11 mouse cellular contexts compared by ENCODE assay signal in the genomic region with DNA sequence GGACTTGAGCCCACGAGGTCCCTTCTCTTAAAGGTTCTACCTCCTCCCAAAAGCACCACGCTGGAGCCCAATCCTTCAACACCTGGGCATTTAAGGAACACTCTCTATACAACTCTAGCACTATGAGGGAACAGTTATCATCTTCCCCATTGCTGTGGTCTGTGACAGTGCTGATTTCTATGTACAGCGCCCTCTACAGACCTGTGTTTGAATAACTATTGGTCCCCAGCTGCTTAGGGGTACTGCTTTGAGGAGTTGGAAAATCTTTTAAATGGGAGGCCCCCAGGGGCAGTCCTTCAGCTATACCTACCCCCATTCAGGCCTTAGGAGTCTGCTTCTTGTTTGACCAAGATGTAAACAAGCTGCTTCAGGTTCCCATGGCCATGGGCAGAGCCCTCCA. TPM values are rescaled to one million over a fixed set of nuclear protein-coding genes. Genes with fewer than 3 reads are reported as not detected.
DNase-seq lines count a peak whose midpoint lies in the region; ATAC-seq and TF ChIP-seq lines count a peak whose summit lies in the region.
"Had no signal": no experiment of that assay in that cellular context is flagged by ENCODE, and none has a peak within 500 bp of the region (broad histone marks: within the 10 kb centered on the region; RNA-seq: fewer than 3 reads in every experiment).

No protein-coding gene starts in this region.

- H3K9me3 ChIP-seq in hindbrain, embryonic 15.5 days, result no peaks in the 10 kb centered on the region
- H3K9me3 ChIP-seq in hindbrain, embryonic 13.5 days, result no peaks in the 10 kb centered on the region
- no peaks in the 10 kb centered on the region for H3K9me3 ChIP-seq in limb, embryonic 14.5 days (ENCODE audit: control insufficient read depth, low read length)

- H3K36me3 ChIP-seq in hindbrain, embryonic 15.5 days, result no peaks in the 10 kb centered on the region
- no peaks in the 10 kb centered on the region for H3K36me3 ChIP-seq in hindbrain, embryonic 13.5 days
- H3K36me3 ChIP-seq in limb, embryonic 14.5 days (ENCODE audit: control insufficient read depth, insufficient read depth, low read length), result no peaks in the 10 kb centered on the region

- H3K4me2 ChIP-seq in hindbrain, embryonic 15.5 days, result no peak overlapping the region
- H3K4me2 ChIP-seq in hindbrain, embryonic 13.5 days, result no peak overlapping the region
- H3K4me2 ChIP-seq in limb, embryonic 14.5 days (replicated peaks; ENCODE audit: low read depth, low read length, severe bottlenecking), result no peak overlapping the region
- H3K4me2 ChIP-seq: hindbrain, embryonic 14.5 days had no signal

- H3K27me3 ChIP-seq in hindbrain, embryonic 15.5 days, result no peaks in the 10 kb centered on the region
- H3K27me3 ChIP-seq in hindbrain, embryonic 13.5 days, result no peaks in the 10 kb centered on the region
- H3K27me3 ChIP-seq in limb, embryonic 14.5 days (ENCODE audit: control insufficient read depth, insufficient read depth, low read length), result no peaks in the 10 kb centered on the region

- no peak overlapping the region for H3K27ac ChIP-seq in hindbrain, embryonic 15.5 days (replicated peaks)
- H3K27ac ChIP-seq in hindbrain, embryonic 13.5 days, result no peak overlapping the region
- no peak overlapping the region for H3K27ac ChIP-seq in limb, embryonic 14.5 days (replicated peaks; ENCODE audit: low read depth, low read length)
- H3K27ac ChIP-seq: hindbrain, embryonic 14.5 days had no signal

- H3K4me1 ChIP-seq in hindbrain, embryonic 15.5 days (replicated peaks), result no peaks in the 10 kb centered on the region
- no peaks in the 10 kb centered on the region for H3K4me1 ChIP-seq in hindbrain, embryonic 13.5 days (replicated peaks)
- no peaks in the 10 kb centered on the region for H3K4me1 ChIP-seq in limb, embryonic 14.5 days (ENCODE audit: control insufficient read depth, insufficient read depth, low read length)

- TF ChIP-seq POLR2A in limb, embryonic 14.5 days (IDR thresholded peaks at IDR 0.05; ENCODE audit: borderline replicate concordance, extremely low read depth, insufficient read depth, insufficient read length), result no peak

- peak; percentile 66 for DNase-seq in 416B (ENCODE audit: low read depth)
- DNase-seq in ES-CJ7 (ENCODE audit: low read depth, low spot score), result peak; percentile 66
- DNase-seq in limb, embryonic 14.5 days (ENCODE audit: low spot score), result peak; percentile 21
- no peak for DNase-seq in frontal cortex, postnatal 25 days (ENCODE audit: low spot score in 2 of 2)
- no peak for DNase-seq in layer of hippocampus, postnatal 36 days
- no peak for DNase-seq in urinary bladder, postnatal 14 days (ENCODE audit: low spot score)

- no peak overlapping the region for H3K9ac ChIP-seq in hindbrain, embryonic 15.5 days
- H3K9ac ChIP-seq in hindbrain, embryonic 13.5 days, result no peak overlapping the region
- H3K9ac ChIP-seq in limb, embryonic 14.5 days (ENCODE audit: low read depth, low read length, severe bottlenecking), result no peak overlapping the region
- H3K9ac ChIP-seq: hindbrain, embryonic 14.5 days had no signal

- 57% methylated on average over 3 of the region's 3 CpGs for WGBS in hindbrain, embryonic 15.5 days
- WGBS in hindbrain, embryonic 13.5 days, result 65% methylated on average over 3 of the region's 3 CpGs
- 61% methylated on average over 3 of the region's 3 CpGs for WGBS in limb, embryonic 14.5 days

- ATAC-seq in hindbrain, embryonic 15.5 days (ENCODE audit: low FRiP score, low read depth), result 0 out of 2 replicates have a peak, but pooled peaks have one; percentile 38
- no peak for ATAC-seq in hindbrain, embryonic 13.5 days (ENCODE audit: low FRiP score)
- no peak for ATAC-seq in limb, embryonic 14.5 days (ENCODE audit: low FRiP score, low read depth)
- ATAC-seq: activated CD4-positive, CD25-positive, alpha-beta regulatory T cell, adult 4 months had no signal

- H3K4me3 ChIP-seq in hindbrain, embryonic 15.5 days, result no peak overlapping the region
- H3K4me3 ChIP-seq in hindbrain, embryonic 13.5 days, result no peak overlapping the region
- no peak overlapping the region for H3K4me3 ChIP-seq in limb, embryonic 14.5 days (replicated peaks; ENCODE audit: low read length)

RNA-seq across cellular contexts. Expression of gene E330021D16Rik, which starts 5.7 kb away (rescaled TPM):
- polyA plus RNA-seq in hindbrain, embryonic 15.5 days (2015; fragmentation: Nextera tagmentation; extraction: Ambion mirVana), result not detected in 2 replicates
- not detected in 2 replicates for polyA plus RNA-seq in hindbrain, embryonic 13.5 days (2015; fragmentation: Nextera tagmentation; extraction: Ambion mirVana)
- polyA plus RNA-seq in limb, embryonic 14.5 days (2012; rRNA removed), result 0.08 TPM in 1 of 2 replicates, not detected in the other
- polyA plus RNA-seq in limb, embryonic 14.5 days (2014; fragmentation: Nextera tagmentation; extraction: Ambion mirVana), result not detected in 2 replicates
- not detected for total RNA-seq in layer of hippocampus, postnatal 36 days (2021)
- total RNA-seq: left cerebral cortex, adult 18-20 months had no signal
- polyA plus RNA-seq: hindbrain, embryonic 14.5 days had no signal

Comparison
In these comparisons a context has a peak if more than half of its experiments do, and no peak if none do; other contexts are left out.
1. DNase-seq: peak in 416B (single experiment), ES-CJ7 (single experiment) and limb, embryonic 14.5 days (single experiment); none in frontal cortex, postnatal 25 days (0 of 2), layer of hippocampus, postnatal 36 days (0 of 2) and urinary bladder, postnatal 14 days (single experiment).